Mouse (Mus musculus): ENCODE measurements around the gene Pxdc1. TPM values are rescaled to one million over a fixed set of nuclear protein-coding genes. Genes with fewer than 3 reads are reported as not detected.

Pxdc1 gene
- polyA plus RNA-seq, 1 experiment, result 8.2 TPM

GRCm38 (mm10) chr13:34607079-34607478, 46.2 kb downstream of the Pxdc1 start:
- H3K4me3 ChIP-seq (ENCODE audit: insufficient read depth, low read length), result no peak overlapping the region
- no peak overlapping the region for H3K27ac ChIP-seq (ENCODE audit: insufficient read depth, low read length)
- peaks cover 9% of the 10 kb centered on the region for H3K4me1 ChIP-seq (ENCODE audit: control insufficient read depth, insufficient read depth, low read length)
- TF ChIP-seq CTCF (IDR thresholded peaks at IDR 0.05; ENCODE audit: extremely low read depth, insufficient read depth, low read length), result no peak
- TF ChIP-seq POLR2A (IDR thresholded peaks at IDR 0.05; ENCODE audit: extremely low read depth, insufficient read depth, low read length), result no peak

GRCm38 (mm10) chr13:34605884-34606283, 47.4 kb downstream of the Pxdc1 start:
- TF ChIP-seq POLR2A (IDR thresholded peaks at IDR 0.05; ENCODE audit: extremely low read depth, insufficient read depth, low read length) (no peak), CTCF (IDR thresholded peaks at IDR 0.05; ENCODE audit: extremely low read depth, insufficient read depth, low read length) (no peak)
- H3K4me3 ChIP-seq (ENCODE audit: insufficient read depth, low read length), result no peak overlapping the region
- peaks cover 9% of the 10 kb centered on the region for H3K4me1 ChIP-seq (ENCODE audit: control insufficient read depth, insufficient read depth, low read length)
- H3K27ac ChIP-seq (ENCODE audit: insufficient read depth, low read length), result no peak overlapping the region

- no peak overlapping the region for H3K4me3 ChIP-seq (ENCODE audit: insufficient read depth, low read length)
- TF ChIP-seq POLR2A (IDR thresholded peaks at IDR 0.05; ENCODE audit: extremely low read depth, insufficient read depth, low read length) (no peak), CTCF (IDR thresholded peaks at IDR 0.05; ENCODE audit: extremely low read depth, insufficient read depth, low read length) (0 out of 2 replicates have a peak, but pooled peaks have one; percentile 13)
- peaks cover 9% of the 10 kb centered on the region for H3K4me1 ChIP-seq (ENCODE audit: control insufficient read depth, insufficient read depth, low read length)
- H3K27ac ChIP-seq (ENCODE audit: insufficient read depth, low read length), result no peak overlapping the region
These were observed 48.1 kb downstream of the Pxdc1 start for GRCm38 (mm10) chr13:34605206-34605605.

- TF ChIP-seq POLR2A (IDR thresholded peaks at IDR 0.05; ENCODE audit: extremely low read depth, insufficient read depth, low read length), result no peak
- TF ChIP-seq CTCF (IDR thresholded peaks at IDR 0.05; ENCODE audit: extremely low read depth, insufficient read depth, low read length), result no peak
- Histone ChIP-seq H3K4me1 (ENCODE audit: control insufficient read depth, insufficient read depth, low read length) (peaks cover 6% of the 10 kb centered on the region), H3K27ac (ENCODE audit: insufficient read depth, low read length) (no peak overlapping the region), H3K4me3 (ENCODE audit: insufficient read depth, low read length) (no peak overlapping the region)
These were observed 48.9 kb downstream of the Pxdc1 start for GRCm38 (mm10) chr13:34604406-34604805.

GRCm38 (mm10) chr13:34602757-34603156, 50.5 kb downstream of the Pxdc1 start:
- no peak for TF ChIP-seq POLR2A (IDR thresholded peaks at IDR 0.05; ENCODE audit: extremely low read depth, insufficient read depth, low read length)
- no peak for TF ChIP-seq CTCF (IDR thresholded peaks at IDR 0.05; ENCODE audit: extremely low read depth, insufficient read depth, low read length)
- Histone ChIP-seq H3K4me1 (ENCODE audit: control insufficient read depth, insufficient read depth, low read length) (peaks cover 6% of the 10 kb centered on the region), H3K27ac (ENCODE audit: insufficient read depth, low read length) (no peak overlapping the region), H3K4me3 (ENCODE audit: insufficient read depth, low read length) (no peak overlapping the region)

GRCm38 (mm10) chr13:34596797-34597196, 56.5 kb downstream of the Pxdc1 start:
- no peaks in the 10 kb centered on the region for H3K4me1 ChIP-seq (ENCODE audit: control insufficient read depth, insufficient read depth, low read length)
- TF ChIP-seq CTCF (IDR thresholded peaks at IDR 0.05; ENCODE audit: extremely low read depth, insufficient read depth, low read length), result no peak
- no peak for TF ChIP-seq POLR2A (IDR thresholded peaks at IDR 0.05; ENCODE audit: extremely low read depth, insufficient read depth, low read length)
- no peak overlapping the region for H3K27ac ChIP-seq (ENCODE audit: insufficient read depth, low read length)
- H3K4me3 ChIP-seq (ENCODE audit: insufficient read depth, low read length), result no peak overlapping the region

Other genes starting within 250 kb of the Pxdc1 start
- not detected in 2 replicates for gene Fam50b, start 81.4 kb upstream of the Pxdc1 start, polyA plus RNA-seq (2012; rRNA removed)
- gene Prpf4b, start 221.8 kb upstream of the Pxdc1 start, polyA plus RNA-seq (2012; rRNA removed), result 91.6 and 103 TPM in 2 replicates